Mouse (Mus musculus) retina, adult 2 months (tissue): ENCODE data around the gene Cd300a.

Experiments used
- DNase-seq: peaks from one replicate; pipeline ENCODE4 v3.0.0-alpha.2; 2012; ENCODE audit warnings: low read depth, low spot score

Gene Cd300a

DNA sequence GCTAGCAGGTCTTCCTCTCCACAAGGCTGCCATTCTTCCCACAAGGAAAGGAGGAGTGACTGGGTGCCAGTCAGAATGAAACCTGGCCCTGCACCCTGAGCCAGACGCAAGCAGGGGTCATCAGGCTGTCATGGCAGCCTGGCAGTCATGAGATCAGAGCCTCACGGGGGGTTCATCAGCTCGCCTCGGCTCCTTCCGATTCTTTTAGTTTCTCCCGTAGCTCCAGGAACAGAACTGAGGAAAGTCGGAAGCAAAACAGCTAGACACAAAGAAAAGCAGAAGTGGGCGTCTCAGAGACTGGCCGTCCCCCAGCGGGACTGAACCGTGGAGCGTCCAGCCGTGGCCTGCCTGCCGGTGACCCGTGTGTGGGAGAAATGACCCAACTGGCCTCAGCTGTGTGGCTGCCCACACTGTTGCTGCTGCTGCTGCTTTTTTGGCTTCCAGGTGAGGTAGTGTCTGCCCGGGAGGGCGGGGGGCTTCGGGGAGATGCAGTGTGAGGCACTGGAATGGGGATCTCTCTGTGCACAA, at the start of gene Cd300a:
Cd300a (plus strand) TSS at position 51 of the 528 bp plus-strand sequence.
- no peak for DNase-seq

DNA sequence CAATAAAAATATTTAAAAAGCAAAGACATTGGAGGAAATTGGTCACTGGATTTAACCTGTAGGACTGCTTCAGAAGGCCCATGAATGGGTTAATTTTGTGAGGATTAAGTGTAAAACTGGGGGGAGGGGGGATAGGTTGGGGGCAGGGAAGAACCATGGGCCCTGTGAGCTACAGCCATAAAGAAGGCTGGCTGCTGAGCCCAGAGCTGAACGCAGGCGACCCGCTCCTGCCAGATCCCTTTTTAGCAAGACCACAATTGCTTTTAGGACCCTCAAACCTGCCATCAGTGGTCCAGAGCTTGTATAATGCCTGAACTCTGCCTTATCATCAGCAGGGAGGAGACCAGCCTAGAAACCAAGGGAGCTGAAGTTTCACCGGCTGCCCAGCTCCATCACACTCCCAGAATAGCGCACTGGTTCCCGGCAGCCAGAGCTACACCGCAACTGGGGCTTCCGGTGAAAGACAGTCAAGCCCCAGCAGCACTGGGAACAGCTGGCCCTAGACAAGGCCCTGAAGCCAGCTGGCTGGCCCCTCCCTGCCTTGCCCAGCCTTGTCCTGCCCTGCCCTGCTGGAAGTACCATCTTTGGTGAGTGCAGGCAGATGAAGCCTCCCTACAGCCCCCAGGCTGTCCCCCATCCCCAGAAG, 45.9 kb upstream of the Cd300a start:
- no peak for DNase-seq

DNA sequence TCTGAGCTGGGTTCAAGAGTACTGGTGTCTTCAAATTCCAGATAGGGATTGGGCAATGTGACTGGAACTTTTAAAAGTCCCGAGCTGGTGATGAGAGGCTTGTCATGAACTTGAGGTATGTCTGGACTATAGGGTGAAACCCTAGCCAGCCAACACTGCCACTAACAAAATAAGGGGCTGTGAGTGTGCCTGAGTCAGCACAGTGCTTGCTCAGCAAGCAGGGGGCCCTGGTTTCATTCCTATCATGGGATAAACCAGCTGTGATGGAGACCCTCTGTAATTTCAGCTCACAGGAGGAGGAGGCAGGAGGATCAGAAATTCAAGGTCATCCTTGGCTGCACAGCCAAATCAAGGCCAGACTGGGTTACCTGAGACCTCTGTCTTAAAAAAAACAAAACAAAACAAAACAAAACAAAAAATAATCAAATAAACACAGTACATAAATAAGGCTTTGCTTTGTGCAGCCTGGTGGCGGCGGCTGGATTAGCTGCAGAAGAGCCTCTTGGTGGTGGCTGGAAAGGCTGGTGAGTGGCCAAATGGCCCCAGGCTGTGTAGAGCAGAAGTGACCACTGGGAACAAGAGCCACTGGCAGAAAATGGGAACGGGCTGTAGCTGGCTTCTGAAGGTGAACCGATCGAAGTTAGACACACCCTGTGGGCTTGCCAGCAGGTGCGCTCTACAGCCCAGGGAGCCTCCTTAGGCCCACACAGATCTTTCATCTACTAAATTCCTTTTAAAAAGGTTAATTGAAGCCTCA, 45.2 kb upstream of the Cd300a start:
- no peak for DNase-seq

DNA sequence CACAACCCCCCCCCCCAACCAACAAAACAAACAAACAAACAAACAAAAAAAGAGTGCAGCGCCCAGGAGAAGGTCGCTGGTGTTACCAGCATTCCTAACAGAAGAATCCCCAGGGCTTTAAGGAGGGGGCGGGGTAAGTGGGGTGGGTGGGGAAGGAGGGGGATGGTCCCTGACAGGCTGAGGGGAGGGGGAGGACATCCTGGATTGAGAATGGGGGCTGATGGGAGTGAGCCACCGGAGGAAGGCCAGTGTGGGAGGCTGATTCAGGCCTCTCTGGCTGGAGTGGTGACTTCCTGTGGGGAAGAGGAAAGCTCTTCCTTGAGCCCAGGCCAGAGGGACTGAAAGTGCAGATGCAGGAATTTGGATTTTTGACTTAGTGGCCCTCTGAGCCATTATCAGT, 43.5 kb upstream of the Cd300a start:
- DNase-seq = no peak

DNA sequence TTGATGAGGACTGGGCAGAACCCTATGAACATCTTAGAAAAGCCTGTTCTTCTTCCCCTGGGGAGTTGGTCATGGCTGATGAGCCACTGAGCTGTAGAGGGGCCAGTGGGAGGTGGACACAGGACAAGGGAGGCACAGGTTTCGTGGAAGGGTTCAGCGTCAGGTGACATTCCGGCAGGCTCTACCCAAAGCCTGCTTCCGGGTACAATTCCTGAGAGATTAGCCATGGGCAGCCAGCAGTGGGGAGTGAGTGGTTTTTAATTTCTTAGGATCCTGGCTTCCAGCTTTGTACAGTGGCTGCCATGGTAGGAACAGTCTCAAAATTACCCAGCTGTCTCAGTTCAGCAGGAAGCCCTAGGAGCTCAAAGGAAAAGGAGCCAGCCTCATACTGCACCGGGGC, 42.8 kb upstream of the Cd300a start:
- no peak for DNase-seq

DNA sequence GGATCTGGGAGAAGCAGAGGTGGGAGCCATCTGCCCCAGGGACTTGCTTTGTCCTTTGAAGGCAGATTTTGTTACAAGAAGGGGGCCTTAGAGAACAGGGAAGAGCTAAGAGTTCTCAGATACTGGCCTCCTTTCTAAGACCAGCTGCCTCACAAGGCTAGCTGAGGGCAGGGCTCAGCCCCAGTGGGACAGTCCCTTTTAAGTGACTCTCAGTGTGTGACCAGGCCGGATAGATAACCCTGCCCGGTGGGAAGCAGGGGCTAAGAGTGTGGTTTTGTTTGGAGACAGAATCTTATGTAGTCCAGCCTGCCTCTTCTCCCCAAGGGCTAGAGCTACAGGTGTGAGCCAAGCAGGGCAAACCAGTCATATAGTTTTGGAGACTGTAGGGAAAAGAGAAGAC, 40.3 kb upstream of the Cd300a start:
- no peak for DNase-seq

DNA sequence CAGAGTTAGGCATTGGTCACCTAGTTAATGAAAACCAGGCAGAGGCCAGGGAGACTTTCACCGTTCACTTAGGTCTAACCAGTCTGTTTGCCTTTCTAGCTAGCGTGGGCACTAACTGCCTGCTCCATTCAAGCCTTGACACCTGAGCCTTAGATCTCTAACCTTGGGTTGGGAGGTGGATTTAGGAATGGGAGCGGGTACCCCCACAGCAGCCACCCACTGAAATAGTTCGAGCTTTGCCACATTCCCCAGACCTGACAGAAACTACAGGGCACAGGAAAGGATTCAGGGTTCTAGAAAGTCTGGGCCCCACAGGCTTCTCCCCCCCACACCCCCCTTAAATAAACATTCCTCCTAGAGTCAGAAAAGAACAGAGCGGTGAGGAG, 39.8 kb upstream of the Cd300a start:
- DNase-seq = no peak

DNA sequence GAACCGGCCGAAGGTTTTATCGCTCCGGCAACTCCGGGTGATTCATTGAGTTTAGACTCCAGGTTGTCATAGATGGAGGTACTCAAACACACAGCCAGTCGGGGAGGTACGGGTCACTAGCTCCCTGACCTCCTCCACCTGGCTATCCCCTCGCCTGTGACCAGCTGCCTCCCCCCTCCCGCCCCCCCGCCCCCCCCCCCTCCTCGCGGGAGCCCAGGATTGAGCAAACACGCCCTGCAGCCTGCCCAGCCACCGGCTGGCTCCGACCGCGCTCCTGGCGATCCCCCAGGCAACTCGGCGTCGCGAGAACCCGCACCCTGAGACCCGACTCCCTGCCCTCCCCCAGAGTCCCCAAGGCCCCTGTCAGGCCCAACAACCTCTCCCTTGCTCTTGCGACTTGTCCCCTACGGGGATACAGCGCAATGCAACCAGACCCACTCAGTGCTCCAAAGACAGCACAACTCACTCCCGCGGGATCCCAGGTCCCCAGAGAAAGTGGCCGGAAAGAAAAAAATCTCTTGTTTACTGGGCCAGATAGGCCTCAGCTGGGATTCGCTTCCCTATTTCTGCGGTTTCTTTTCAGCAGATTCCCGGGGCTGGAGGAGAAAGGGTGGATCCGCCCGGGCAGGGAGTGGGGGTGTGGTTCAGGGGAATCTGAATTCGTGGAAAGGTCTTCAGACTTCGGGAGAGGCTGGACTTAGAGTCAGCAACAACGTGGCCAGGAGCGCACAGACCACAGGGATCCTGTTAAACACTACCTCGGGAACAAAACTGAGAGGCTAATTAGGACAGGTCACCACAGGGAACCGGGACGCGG, 39.2 kb upstream of the Cd300a start, which contains the start of gene Gprc5c:
Gprc5c (plus strand) TSS at position 701 of the 817 bp plus-strand sequence.
- DNase-seq = no peak

DNA sequence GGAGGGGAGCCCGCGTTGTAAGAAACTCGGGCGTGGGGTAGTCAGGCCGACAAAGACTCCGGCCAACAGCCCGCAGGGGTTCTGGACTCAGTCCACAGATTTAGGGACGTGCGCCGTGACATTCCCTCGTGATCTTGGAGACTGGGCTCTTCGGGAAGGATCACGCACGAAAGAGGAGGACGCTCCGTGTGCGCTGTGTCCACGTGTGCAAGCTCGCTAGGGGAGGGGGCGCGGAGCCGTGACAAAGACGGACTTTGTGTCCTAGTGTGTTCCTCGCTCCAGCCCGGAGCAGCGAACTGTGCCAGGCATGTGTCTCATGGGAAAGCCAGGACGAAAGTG, 38.6 kb upstream of the Cd300a start:
- no peak for DNase-seq

DNA sequence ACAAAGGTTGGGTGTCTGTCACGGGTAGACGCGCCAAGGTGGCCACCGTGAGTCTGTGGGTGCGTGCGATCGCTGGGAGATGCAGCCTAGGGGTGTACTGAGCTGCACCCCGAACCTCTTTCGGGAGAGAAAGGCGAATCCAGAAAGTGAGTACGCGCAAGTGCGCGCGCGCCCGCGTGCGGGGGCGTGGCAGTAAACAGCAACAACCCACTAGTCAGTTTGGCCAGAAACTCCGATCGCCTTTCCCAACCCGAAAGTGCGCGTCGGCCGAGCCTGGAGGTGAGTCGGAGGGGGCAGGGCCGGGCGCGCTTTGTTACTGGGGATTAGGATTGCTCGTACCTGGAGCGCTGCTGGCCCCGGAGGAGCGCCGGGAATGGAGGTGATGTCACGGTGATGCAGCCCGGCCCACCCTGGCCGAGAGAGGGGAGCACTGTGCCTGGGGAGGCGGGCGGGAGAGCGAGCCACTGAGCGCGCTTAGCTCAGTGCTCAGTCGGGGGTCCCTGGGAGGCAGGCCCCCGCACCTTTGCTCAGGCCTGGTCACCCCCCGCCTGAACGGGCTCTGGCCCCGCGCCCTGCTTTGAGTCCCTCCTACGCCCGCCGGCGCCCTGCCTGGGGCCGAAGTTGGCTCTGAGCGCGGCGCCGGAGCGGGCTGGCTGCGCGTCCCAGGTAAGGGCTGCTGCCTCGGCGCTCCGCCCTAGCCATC, 38.1 kb upstream of the Cd300a start:
- no peak for DNase-seq

DNA sequence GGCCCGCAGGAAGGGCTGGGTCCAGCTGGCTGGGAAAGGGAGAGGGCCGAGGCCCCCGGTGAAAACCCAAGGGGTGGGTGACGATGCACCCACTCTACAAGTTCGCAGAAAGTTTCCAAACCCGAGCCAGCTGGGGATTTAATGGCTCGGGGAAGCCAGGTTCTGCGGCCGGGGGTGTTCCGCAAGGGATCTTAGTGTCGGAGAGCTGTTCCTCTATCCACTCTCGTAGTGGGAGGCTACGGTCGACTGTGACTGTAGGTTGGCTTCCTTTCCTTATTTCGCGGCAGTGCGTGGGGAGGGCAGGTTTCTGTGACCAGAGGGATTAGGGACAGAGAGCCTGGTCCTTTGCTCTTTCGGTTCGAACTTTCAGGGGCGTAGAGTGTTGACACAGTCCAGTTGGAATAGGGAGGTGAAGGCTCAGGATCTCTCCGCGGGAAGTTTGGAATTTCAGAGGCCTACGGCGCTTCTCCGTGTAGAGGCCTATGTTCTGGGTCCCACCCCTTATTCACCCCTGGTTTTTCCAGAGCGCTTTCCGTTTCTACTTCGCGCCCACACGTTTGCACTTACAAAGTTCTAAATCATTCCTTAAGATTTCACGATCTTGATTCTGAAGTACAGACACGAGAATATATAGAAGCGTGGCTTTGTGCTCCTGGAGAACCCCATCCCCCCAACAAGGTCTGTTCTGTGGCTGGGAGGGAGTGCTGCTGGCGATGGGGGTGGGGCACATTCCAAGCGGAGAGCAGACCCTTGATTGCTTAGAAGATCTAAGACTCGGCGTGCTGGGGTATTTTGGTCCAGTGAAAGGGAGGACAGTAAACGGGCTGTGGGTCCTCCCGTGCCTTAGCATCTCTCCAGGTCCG, 37.3 kb upstream of the Cd300a start:
- DNase-seq = no peak

DNA sequence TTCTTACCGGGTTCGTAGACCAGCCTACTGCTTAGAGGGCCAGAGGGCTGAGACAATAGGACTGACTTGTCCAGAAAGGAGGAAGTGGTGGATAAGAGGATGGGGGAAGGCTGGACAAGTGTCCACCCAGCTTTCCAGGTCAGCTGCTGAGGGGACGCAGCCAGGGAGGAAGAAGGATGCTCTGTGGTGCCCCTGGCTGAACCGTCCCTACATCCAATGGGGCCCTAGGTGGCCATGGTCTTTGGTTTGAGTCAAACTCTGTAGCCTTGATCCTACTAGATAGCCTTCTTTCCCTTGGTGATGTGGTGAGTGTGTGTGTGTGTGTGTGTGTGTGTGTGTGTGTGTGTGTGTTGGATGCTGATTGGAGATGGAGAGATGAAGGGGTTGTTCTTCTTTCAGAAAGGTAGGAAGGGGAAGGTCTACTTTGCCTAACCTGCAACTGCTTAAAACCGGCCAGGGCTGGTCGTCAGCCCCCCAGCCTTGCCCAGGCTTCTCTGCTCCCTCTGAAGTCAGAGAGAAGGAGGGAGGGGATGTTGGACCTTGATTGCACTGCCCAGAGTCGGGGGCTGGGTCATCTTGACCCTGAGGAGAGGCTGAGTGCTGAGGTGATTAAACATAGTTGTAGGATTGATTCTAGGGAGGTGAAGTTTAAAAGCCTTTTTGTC, 36.5 kb upstream of the Cd300a start:
- no peak for DNase-seq

DNA sequence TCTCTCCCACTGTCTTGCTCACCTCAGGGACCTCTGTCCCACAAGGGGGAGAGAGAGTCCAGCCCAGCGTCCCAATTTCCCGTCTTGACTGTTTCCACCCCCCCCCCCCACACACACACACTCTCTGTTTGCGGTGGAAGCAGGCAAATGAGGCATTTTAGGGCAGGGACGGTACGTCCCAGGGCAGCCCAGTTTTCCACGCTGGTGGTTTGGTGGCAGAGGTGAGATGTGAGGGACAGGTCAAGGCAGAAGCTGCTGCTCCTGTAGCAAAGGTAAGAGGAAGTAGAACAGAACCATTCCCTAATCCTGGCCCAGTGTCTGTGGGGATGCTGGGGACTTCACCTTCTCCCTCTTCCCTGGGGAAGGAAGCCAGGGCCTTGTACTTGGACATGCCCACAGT, 35.3 kb upstream of the Cd300a start:
- DNase-seq = no peak

DNA sequence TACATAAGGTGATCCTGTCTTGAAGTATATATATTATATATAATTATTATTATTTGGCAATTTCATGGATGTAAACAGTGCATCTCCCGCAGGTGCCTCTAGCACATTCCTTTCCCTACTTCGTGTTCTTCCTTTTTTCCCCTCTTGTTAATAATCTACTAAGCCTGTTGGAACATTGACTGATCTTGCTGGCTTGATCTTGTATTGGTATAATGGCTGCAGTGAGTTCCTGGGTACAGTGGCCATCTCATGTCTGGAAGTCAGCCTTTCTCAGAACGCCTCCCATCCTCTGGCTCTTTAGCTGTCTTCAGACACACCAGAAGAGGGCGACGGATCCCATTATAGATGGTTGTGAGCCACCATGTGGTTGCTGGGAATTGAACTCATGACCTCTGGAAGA, 33.7 kb upstream of the Cd300a start:
- DNase-seq = no peak

DNA sequence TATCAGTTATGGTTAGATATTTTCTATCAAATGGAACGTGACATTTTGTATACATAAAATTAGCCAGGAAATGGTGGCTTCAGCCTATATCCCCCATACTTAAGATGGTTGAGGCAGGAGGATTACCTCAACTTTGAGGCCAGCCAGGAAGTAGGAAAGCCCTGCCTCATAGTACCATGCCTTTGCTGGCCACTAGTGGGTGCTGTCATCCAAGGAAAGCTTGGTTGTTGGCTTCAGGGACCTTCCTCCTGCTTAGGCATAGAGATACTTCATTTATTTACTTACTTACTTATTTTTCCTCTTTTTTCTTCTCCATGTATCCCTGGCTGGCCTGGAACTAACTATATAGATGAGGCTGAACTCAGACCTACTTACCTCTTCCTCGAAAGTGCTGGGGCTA, 31.2 kb upstream of the Cd300a start:
- no peak for DNase-seq

DNA sequence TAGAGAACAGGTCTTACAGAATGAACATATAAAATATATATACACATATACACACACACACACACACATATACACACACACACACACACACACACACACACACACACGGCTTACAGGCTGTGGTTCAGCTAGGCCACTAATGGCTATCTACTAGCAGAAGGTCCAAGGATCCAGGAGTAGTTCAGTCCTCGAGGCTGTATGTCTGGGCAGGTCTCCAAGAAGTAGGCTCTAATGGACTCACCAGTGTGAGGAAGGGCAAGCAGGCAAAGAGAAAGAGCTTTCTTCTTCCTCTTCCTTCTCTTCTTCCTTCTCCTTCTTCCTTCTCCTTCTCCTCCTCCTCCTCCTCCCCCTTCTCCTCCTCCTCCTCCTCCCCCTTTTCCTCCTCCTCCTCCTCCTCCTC, 28.8 kb upstream of the Cd300a start:
- DNase-seq = no peak

DNA sequence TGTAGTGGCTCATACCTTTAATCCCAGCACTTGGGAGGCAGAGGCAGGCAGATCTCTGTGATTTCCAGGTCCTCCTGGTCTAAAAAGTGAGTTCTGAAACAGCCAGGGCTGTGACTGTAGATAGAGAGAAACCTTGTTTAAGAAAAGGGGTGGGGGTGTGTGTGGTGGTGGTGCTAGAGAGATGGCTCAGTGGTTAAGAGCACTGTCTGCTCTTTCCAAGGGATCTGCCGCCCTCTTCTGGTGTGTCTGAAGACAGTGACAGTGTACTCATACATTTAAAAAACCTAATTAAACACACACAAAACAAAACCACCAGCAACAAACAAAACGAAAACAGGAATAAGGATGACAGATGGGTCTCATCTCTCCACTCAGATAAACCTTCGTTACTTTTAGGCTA, 27.2 kb upstream of the Cd300a start:
- no peak for DNase-seq

DNA sequence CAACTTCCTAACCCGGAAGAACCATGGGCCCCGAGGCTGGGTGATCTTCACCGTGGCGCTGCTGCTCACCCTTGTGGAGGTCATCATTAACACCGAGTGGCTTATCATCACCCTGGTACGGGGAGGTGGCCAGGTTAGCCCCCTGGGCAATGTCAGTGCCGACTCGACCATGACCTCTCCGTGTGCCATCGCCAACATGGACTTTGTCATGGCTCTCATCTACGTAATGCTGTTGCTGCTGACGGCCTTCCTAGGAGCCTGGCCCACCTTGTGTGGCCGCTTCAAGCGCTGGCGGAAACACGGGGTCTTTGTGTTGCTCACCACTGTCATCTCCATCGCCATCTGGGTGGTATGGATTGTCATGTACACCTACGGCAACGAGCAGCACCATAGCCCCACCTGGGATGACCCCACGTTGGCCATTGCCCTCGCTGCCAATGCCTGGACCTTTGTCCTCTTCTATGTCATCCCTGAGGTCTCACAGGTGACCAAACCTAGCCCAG, 25.9 kb upstream of the Cd300a start:
- no peak for DNase-seq

DNA sequence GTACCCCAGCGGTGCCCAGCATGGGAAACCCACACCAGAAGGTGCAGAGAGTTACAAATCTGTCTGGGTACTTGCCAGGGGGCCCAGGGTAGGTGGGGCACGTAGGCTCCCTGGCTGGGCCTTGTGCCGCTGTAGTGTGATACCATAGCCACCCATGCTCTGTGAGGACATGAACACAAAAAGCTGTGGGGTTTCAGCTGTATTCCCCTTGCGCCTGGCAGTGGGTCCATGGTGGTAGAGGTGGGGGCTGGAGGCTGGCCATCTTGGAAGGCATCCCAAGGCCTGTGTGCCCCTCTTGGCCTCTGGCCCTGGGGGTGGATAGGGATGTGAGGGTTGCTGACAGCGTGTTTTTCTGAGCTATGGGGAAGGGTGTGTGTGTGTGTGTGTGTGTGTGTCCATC, 23.8 kb upstream of the Cd300a start:
- DNase-seq = no peak
